In genomic region chr15:74059564-74059963, GRCm38 (mm10) we compare ENCODE assay signal across 18 mouse cellular contexts.
DNase-seq lines count a peak whose midpoint lies in the region; ATAC-seq and TF ChIP-seq lines count a peak whose summit lies in the region.
"Had no signal": no experiment of that assay in that cellular context is flagged by ENCODE, and none has a peak within 500 bp of the region (broad histone marks: within the 10 kb centered on the region; RNA-seq: fewer than 3 reads in every experiment).

No protein-coding gene starts in this region.

- no peak for TF ChIP-seq CTCF in cerebellum, adult 2 months (IDR thresholded peaks at IDR 0.05; ENCODE audit: borderline replicate concordance, insufficient read depth, low read depth, low read length)

- no peaks in the 10 kb centered on the region for H3K9me3 ChIP-seq in hindbrain, embryonic 16.5 days (ENCODE audit: control insufficient read depth, low read length)
- no peaks in the 10 kb centered on the region for H3K9me3 ChIP-seq in hindbrain, embryonic 13.5 days
- H3K9me3 ChIP-seq in intestine, embryonic 16.5 days (ENCODE audit: control insufficient read depth, low read length) = no peaks in the 10 kb centered on the region
- H3K9me3 ChIP-seq: liver, embryonic 12.5 days; neural tube, embryonic 13.5 days had no signal

- no peak overlapping the region for H3K27ac ChIP-seq in hindbrain, embryonic 16.5 days (ENCODE audit: low read depth, low read length)
- no peak overlapping the region for H3K27ac ChIP-seq in hindbrain, embryonic 13.5 days
- H3K27ac ChIP-seq in cerebellum, adult 2 months (ENCODE audit: insufficient read depth, low read length) = no peak overlapping the region
- H3K27ac ChIP-seq in intestine, embryonic 16.5 days (ENCODE audit: low read length) = no peak overlapping the region
- H3K27ac ChIP-seq: gastrocnemius, adult 2 months; liver, embryonic 12.5 days; neural tube, embryonic 13.5 days had no signal

- no peak overlapping the region for H3K4me2 ChIP-seq in hindbrain, embryonic 16.5 days (ENCODE audit: low read length)
- no peak overlapping the region for H3K4me2 ChIP-seq in hindbrain, embryonic 13.5 days
- H3K4me2 ChIP-seq in intestine, embryonic 16.5 days (ENCODE audit: low read depth, low read length) = no peak overlapping the region
- H3K4me2 ChIP-seq: liver, embryonic 12.5 days; lung, embryonic 14.5 days; midbrain, embryonic 11.5 days; neural tube, embryonic 13.5 days had no signal

- no peaks in the 10 kb centered on the region for H3K36me3 ChIP-seq in hindbrain, embryonic 16.5 days (ENCODE audit: control insufficient read depth, insufficient read depth, low read length)
- no peaks in the 10 kb centered on the region for H3K36me3 ChIP-seq in hindbrain, embryonic 13.5 days
- H3K36me3 ChIP-seq in intestine, embryonic 16.5 days (ENCODE audit: control insufficient read depth, insufficient read depth, low read length) = no peaks in the 10 kb centered on the region
- H3K36me3 ChIP-seq: liver, embryonic 12.5 days; neural tube, embryonic 13.5 days had no signal

- WGBS in hindbrain, embryonic 16.5 days = 70% methylated on average over 6 of the region's 6 CpGs
- 86% methylated on average over 6 of the region's 6 CpGs for WGBS in hindbrain, embryonic 13.5 days
- WGBS in cerebellum, adult 2 months = 5% methylated on average over 6 of the region's 6 CpGs
- 85% methylated on average over 6 of the region's 6 CpGs for WGBS in intestine, embryonic 16.5 days

- no peak for TF ChIP-seq POLR2A in cerebellum, adult 2 months (IDR thresholded peaks at IDR 0.05; ENCODE audit: borderline replicate concordance, insufficient read depth, low read length)

- 0 out of 2 replicates have a peak, but pooled peaks cover 1% of the 10 kb centered on the region for H3K27me3 ChIP-seq in hindbrain, embryonic 16.5 days (replicated peaks; ENCODE audit: control insufficient read depth, insufficient read depth, low read length)
- no peaks in the 10 kb centered on the region for H3K27me3 ChIP-seq in hindbrain, embryonic 13.5 days
- H3K27me3 ChIP-seq in cerebellum, adult 2 months (ENCODE audit: control insufficient read depth, insufficient read depth, low read length) = no peaks in the 10 kb centered on the region; the same call in 1 of the 2 replicates
- H3K27me3 ChIP-seq in intestine, embryonic 16.5 days (replicated peaks; ENCODE audit: control insufficient read depth, insufficient read depth, low read length) = no peaks in the 10 kb centered on the region
- H3K27me3 ChIP-seq: liver, embryonic 12.5 days; neural tube, embryonic 13.5 days had no signal

- DNase-seq in right cerebral cortex, postnatal 10 days (ENCODE audit: low spot score in 2 of 2) = peak; percentile 80 to 81
- DNase-seq in right cerebral cortex, postnatal 25 days = no peak
- peak; percentile 82 to 83 for DNase-seq in cerebellum, adult 2 months
- DNase-seq in cerebellum, postnatal 4 days (ENCODE audit: low spot score in 2 of 2) = peak; percentile 62 to 90
- DNase-seq: adrenal gland, postnatal 10 days; B cell, adult 2 months; gastrocnemius, adult 2 months; kidney, adult 2 months; kidney, postnatal 14 days; lung, embryonic 14.5 days; lung, postnatal 4 days had no signal

- peaks cover 3% of the 10 kb centered on the region for H3K4me1 ChIP-seq in hindbrain, embryonic 16.5 days (ENCODE audit: control insufficient read depth, insufficient read depth, low read depth, low read length)
- H3K4me1 ChIP-seq in hindbrain, embryonic 13.5 days (replicated peaks) = peaks cover 10% of the 10 kb centered on the region; the same call in 1 of the 2 replicates
- peaks cover 30% of the 10 kb centered on the region for H3K4me1 ChIP-seq in cerebellum, adult 2 months (ENCODE audit: control insufficient read depth, insufficient read depth, low read length)
- H3K4me1 ChIP-seq in intestine, embryonic 16.5 days (ENCODE audit: control insufficient read depth, insufficient read depth, low read length) = no peaks in the 10 kb centered on the region
- H3K4me1 ChIP-seq: liver, embryonic 12.5 days had no signal

- ATAC-seq in hindbrain, embryonic 16.5 days = peak; percentile 58; the same call in 1 of the 2 replicates
- ATAC-seq in hindbrain, embryonic 13.5 days (ENCODE audit: low FRiP score) = no peak
- no peak for ATAC-seq in intestine, embryonic 16.5 days
- ATAC-seq: forebrain, embryonic 16.5 days; liver, embryonic 12.5 days had no signal

- no peak overlapping the region for H3K9ac ChIP-seq in hindbrain, embryonic 16.5 days (ENCODE audit: low read depth, low read length)
- H3K9ac ChIP-seq in hindbrain, embryonic 13.5 days = no peak overlapping the region
- H3K9ac ChIP-seq in intestine, embryonic 16.5 days (ENCODE audit: low read depth, low read length) = no peak overlapping the region
- H3K9ac ChIP-seq: liver, embryonic 12.5 days; lung, embryonic 14.5 days; neural tube, embryonic 13.5 days had no signal

- no peak overlapping the region for H3K4me3 ChIP-seq in hindbrain, embryonic 16.5 days (ENCODE audit: low read length)
- H3K4me3 ChIP-seq in hindbrain, embryonic 13.5 days = no peak overlapping the region
- H3K4me3 ChIP-seq in cerebellum, adult 2 months (replicated peaks; ENCODE audit: insufficient read depth, low read depth, low read length) = no peak overlapping the region
- no peak overlapping the region for H3K4me3 ChIP-seq in intestine, embryonic 16.5 days (ENCODE audit: low read length)
- H3K4me3 ChIP-seq: gastrocnemius, adult 2 months; liver, embryonic 12.5 days; neural tube, embryonic 13.5 days had no signal
